Mouse (Mus musculus) stomach, embryonic 15.5 days (tissue): Measurements from ENCODE around the gene Nop56. TPM values are rescaled to one million over a fixed set of nuclear protein-coding genes. Genes with fewer than 3 reads are reported as not detected.

Experiments
- ATAC-seq: fragments of 200-750 bp; cut with Nextera tagmentation; 2 replicates; pipeline ENCODE4 v1.8.0; 2017; ENCODE audit warnings: low read depth, moderate number of reproducible peaks, moderate TSS enrichment; ENCODE audit not compliant: insufficient read depth, low FRiP score
- H3K27ac ChIP-seq: fragments of 300-500 bp; sonication (generic); 2 replicates; pipeline ENCODE4 v1.5.1; 2015; ENCODE audit warnings: mild to moderate bottlenecking, inconsistent platforms
- H3K27me3 ChIP-seq: fragments of 300-500 bp; sonication (generic); replicated peaks from 2 replicates; pipeline ENCODE4 v1.6.1; 2015; ENCODE audit warnings: inconsistent platforms
- H3K36me3 ChIP-seq: fragments of 300-500 bp; sonication (generic); 2 replicates; pipeline ENCODE4 v1.6.1; 2015; ENCODE audit warnings: inconsistent platforms
- H3K4me1 ChIP-seq: fragments of 300-500 bp; sonication (generic); 2 replicates; pipeline ENCODE4 v1.6.1; 2015; ENCODE audit warnings: inconsistent platforms
- H3K4me2 ChIP-seq: fragments of 300-500 bp; sonication (generic); 2 replicates; pipeline ENCODE4 v1.6.1; 2015; ENCODE audit warnings: mild to moderate bottlenecking, inconsistent platforms
- H3K4me3 ChIP-seq: fragments of 300-500 bp; sonication (generic); replicated peaks from 2 replicates; pipeline ENCODE4 v1.5.1; 2015; ENCODE audit warnings: inconsistent platforms
- H3K9ac ChIP-seq: fragments of 300-500 bp; sonication (generic); 2 replicates; pipeline ENCODE4 v1.6.1; 2015; ENCODE audit warnings: inconsistent platforms
- H3K9me3 ChIP-seq: fragments of 300-500 bp; sonication (generic); 2 replicates; pipeline ENCODE4 v1.6.1; 2016; ENCODE audit warnings: inconsistent platforms
- WGBS: fragments of 180-500 bp; shearing (Covaris S2); methylation state at CpG from one replicate; pipeline ENCODE4 v1.1.7; 2015; 5-methylcytosine and 5-hydroxymethylcytosine counted together
- polyA plus RNA-seq: library from polyadenylated mRNA; unstranded; fragments of >200 nt; fragmentation: Nextera tagmentation; extraction: Ambion mirVana; gene quantifications from 2 replicates; pipeline ENCODE4 v1.2.1, GENCODE M21; 2015

Nop56 gene
- 260 and 287 TPM in 2 replicates for polyA plus RNA-seq

- H3K4me1 ChIP-seq = peaks cover 19% of the 10 kb centered on the region
- peaks cover 34% of the 10 kb centered on the region for H3K36me3 ChIP-seq
- no peaks in the 10 kb centered on the region for H3K27me3 ChIP-seq
- no peaks in the 10 kb centered on the region for H3K9me3 ChIP-seq
- H3K4me3 ChIP-seq = peak within 1 kb of the TSS; percentile 98
- peak within 1 kb of the TSS; percentile 94 for H3K27ac ChIP-seq
- peak within 1 kb of the TSS; percentile 97 for H3K9ac ChIP-seq
- WGBS = under 1% methylated on average over 68 of the region's 68 CpGs
- peak; percentile 98 for ATAC-seq
- peak within 1 kb of the TSS; percentile 80 for H3K4me2 ChIP-seq
These were observed at the start of gene Nop56 for GRCm38 (mm10) chr2:130274149-130274861. Nop56 (plus strand) TSS chr2:130274430.

GRCm38 (mm10) chr2:130246912-130247311, 27.3 kb upstream of the Nop56 start:
- Histone ChIP-seq H3K4me1 (no peaks in the 10 kb centered on the region), H3K27me3 (no peaks in the 10 kb centered on the region)
- 54% methylated on average over 9 of the region's 9 CpGs for whole genome bisulfite sequencing

GRCm38 (mm10) chr2:130248226-130248625, 26.0 kb upstream of the Nop56 start:
- Histone ChIP-seq H3K36me3 (no peaks in the 10 kb centered on the region), H3K27me3 (no peaks in the 10 kb centered on the region), H3K4me1 (no peaks in the 10 kb centered on the region), H3K9ac (no peak overlapping the region), H3K9me3 (no peaks in the 10 kb centered on the region), H3K4me3 (no peak overlapping the region), H3K4me2 (no peak overlapping the region), H3K27ac (no peak overlapping the region)
- ATAC-seq = peak; percentile 53; the same call in 1 of the 2 replicates
- 70% methylated on average over 7 of the region's 7 CpGs for WGBS

More at GRCm38 (mm10) chr2:130246912-130247311, 27.3 kb upstream of the Nop56 start:
- no peak overlapping the region for H3K9ac ChIP-seq
- H3K36me3 ChIP-seq = no peaks in the 10 kb centered on the region
- no peak overlapping the region for H3K4me2 ChIP-seq
- no peak overlapping the region for H3K27ac ChIP-seq
- no peak for ATAC-seq
- no peaks in the 10 kb centered on the region for H3K9me3 ChIP-seq
- no peak overlapping the region for H3K4me3 ChIP-seq

- Histone ChIP-seq H3K4me2 (no peak overlapping the region), H3K9me3 (no peaks in the 10 kb centered on the region), H3K27me3 (no peaks in the 10 kb centered on the region), H3K4me3 (no peak overlapping the region), H3K4me1 (no peaks in the 10 kb centered on the region), H3K9ac (no peak overlapping the region), H3K36me3 (no peaks in the 10 kb centered on the region), H3K27ac (no peak overlapping the region)
- no peak for ATAC-seq
- WGBS = 80% methylated on average over 4 of the region's 4 CpGs
These were observed 17.5 kb upstream of the Nop56 start for GRCm38 (mm10) chr2:130256762-130257161.

- Histone ChIP-seq H3K27ac (no peak overlapping the region), H3K9ac (no peak overlapping the region)
- WGBS = 70% methylated on average over 4 of the region's 4 CpGs
These were observed 13.4 kb upstream of the Nop56 start for GRCm38 (mm10) chr2:130260822-130261221.

GRCm38 (mm10) chr2:130261914-130262313, 12.3 kb upstream of the Nop56 start:
- Histone ChIP-seq H3K36me3 (no peaks in the 10 kb centered on the region), H3K27ac (no peak overlapping the region), H3K9me3 (no peaks in the 10 kb centered on the region), H3K4me3 (no peak overlapping the region), H3K27me3 (no peaks in the 10 kb centered on the region), H3K4me1 (no peaks in the 10 kb centered on the region), H3K4me2 (no peak overlapping the region), H3K9ac (no peak overlapping the region)
- ATAC-seq = no peak
- 68% methylated on average over 2 of the region's 2 CpGs for WGBS

More at GRCm38 (mm10) chr2:130260822-130261221, 13.4 kb upstream of the Nop56 start:
- Histone ChIP-seq H3K4me2 (no peak overlapping the region), H3K27me3 (no peaks in the 10 kb centered on the region), H3K4me3 (no peak overlapping the region), H3K36me3 (no peaks in the 10 kb centered on the region), H3K4me1 (no peaks in the 10 kb centered on the region), H3K9me3 (no peaks in the 10 kb centered on the region)
- ATAC-seq = no peak

GRCm38 (mm10) chr2:130262398-130262797, 11.8 kb upstream of the Nop56 start:
- H3K4me3 ChIP-seq = no peak overlapping the region
- whole genome bisulfite sequencing = 57% methylated on average over 2 of the region's 2 CpGs

GRCm38 (mm10) chr2:130265520-130265919, 8.7 kb upstream of the Nop56 start:
- no peaks in the 10 kb centered on the region for H3K36me3 ChIP-seq
- WGBS = 73% methylated on average over 1 of the region's 1 CpGs
- H3K4me1 ChIP-seq = no peaks in the 10 kb centered on the region
- no peak overlapping the region for H3K4me2 ChIP-seq
- no peak overlapping the region for H3K9ac ChIP-seq
- no peaks in the 10 kb centered on the region for H3K27me3 ChIP-seq
- no peaks in the 10 kb centered on the region for H3K9me3 ChIP-seq
- H3K4me3 ChIP-seq = no peak overlapping the region
- no peak overlapping the region for H3K27ac ChIP-seq
- peak; percentile 44; the same call in 1 of the 2 replicates for ATAC-seq

More at GRCm38 (mm10) chr2:130262398-130262797, 11.8 kb upstream of the Nop56 start:
- no peak overlapping the region for H3K9ac ChIP-seq
- peak; percentile 81; the same call in 1 of the 2 replicates for ATAC-seq
- no peaks in the 10 kb centered on the region for H3K36me3 ChIP-seq
- no peaks in the 10 kb centered on the region for H3K27me3 ChIP-seq
- H3K27ac ChIP-seq = no peak overlapping the region
- H3K4me1 ChIP-seq = no peaks in the 10 kb centered on the region
- no peak overlapping the region for H3K4me2 ChIP-seq
- H3K9me3 ChIP-seq = no peaks in the 10 kb centered on the region

GRCm38 (mm10) chr2:130268074-130268473, 6.2 kb upstream of the Nop56 start:
- no peaks in the 10 kb centered on the region for H3K4me1 ChIP-seq
- H3K4me3 ChIP-seq = no peak overlapping the region
- 61% methylated on average over 7 of the region's 7 CpGs for WGBS
- no peaks in the 10 kb centered on the region for H3K36me3 ChIP-seq
- no peaks in the 10 kb centered on the region for H3K9me3 ChIP-seq
- H3K27me3 ChIP-seq = no peaks in the 10 kb centered on the region
- ATAC-seq = no peak
- no peak overlapping the region for H3K27ac ChIP-seq
- H3K4me2 ChIP-seq = no peak overlapping the region
- no peak overlapping the region for H3K9ac ChIP-seq

GRCm38 (mm10) chr2:130273732-130274131, 498 bp upstream of the Nop56 start:
- 2% methylated on average over 14 of the region's 14 CpGs for WGBS
- peak overlapping the region; percentile 80 for H3K4me2 ChIP-seq
- H3K9me3 ChIP-seq = no peaks in the 10 kb centered on the region
- peak overlapping the region; percentile 76 for H3K9ac ChIP-seq
- H3K27ac ChIP-seq = peak overlapping the region; percentile 67
- H3K36me3 ChIP-seq = peaks cover 32% of the 10 kb centered on the region
- no peak for ATAC-seq
- H3K27me3 ChIP-seq = no peaks in the 10 kb centered on the region
- H3K4me1 ChIP-seq = peaks cover 19% of the 10 kb centered on the region
- H3K4me3 ChIP-seq = peak overlapping the region; percentile 98

GRCm38 (mm10) chr2:130274862-130275261, 632 bp downstream of the Nop56 start:
- ATAC-seq = no peak
- H3K36me3 ChIP-seq = peaks cover 40% of the 10 kb centered on the region
- H3K4me3 ChIP-seq = peak overlapping the region; percentile 98
- peak overlapping the region; percentile 97 for H3K9ac ChIP-seq
- H3K9me3 ChIP-seq = no peaks in the 10 kb centered on the region
- H3K4me2 ChIP-seq = peak overlapping the region; percentile 80
- H3K4me1 ChIP-seq = peaks cover 19% of the 10 kb centered on the region
- 1% methylated on average over 10 of the region's 10 CpGs for WGBS
- H3K27ac ChIP-seq = peak overlapping the region; percentile 94
- H3K27me3 ChIP-seq = no peaks in the 10 kb centered on the region

- ATAC-seq = no peak
- H3K4me1 ChIP-seq = peaks cover 19% of the 10 kb centered on the region
- 36% methylated on average over 6 of the region's 6 CpGs for WGBS
- peak overlapping the region; percentile 80 for H3K4me2 ChIP-seq
- no peaks in the 10 kb centered on the region for H3K9me3 ChIP-seq
- peak overlapping the region; percentile 98 for H3K4me3 ChIP-seq
- peaks cover 45% of the 10 kb centered on the region for H3K36me3 ChIP-seq
- no peak overlapping the region for H3K9ac ChIP-seq
- H3K27me3 ChIP-seq = no peaks in the 10 kb centered on the region
- H3K27ac ChIP-seq = no peak overlapping the region
These were observed 1.4 kb downstream of the Nop56 start for GRCm38 (mm10) chr2:130275649-130276048.
